Mouse (Mus musculus) heart, adult 8-10 months (tissue): ENCODE results near the gene Colgalt2. TPM values are rescaled to one million over a fixed set of nuclear protein-coding genes. Genes with fewer than 3 reads are reported as not detected.
"Not testable (repeated sequence)": the region's sequence is repeated elsewhere in the genome, so short reads cannot be mapped to it uniquely, and the experiment has no call there.

Experiments used
- DNase-seq: peaks from one replicate; pipeline ENCODE4 v3.0.0; 2022; ENCODE audit warnings: low spot score
- total RNA-seq, 4 experiments: library from RNA; stranded (reverse); gene quantifications; 2 replicates each; pipeline ENCODE4 v1.2.4; 2022

The Colgalt2 gene
- 1 to 10 TPM; 2.6 to 3.2 (median 2.7) TPM for total RNA-seq

GRCm38 (mm10) chr1:152399790-152400555 lies at the start of gene Colgalt2:
Colgalt2 (plus strand) TSS chr1:152399830.
- peak; percentile 47 for DNase-seq

GRCm38 (mm10) chr1:152356721-152357120 lies 42.9 kb upstream of the Colgalt2 start:
- DNase-seq = peak; percentile 24

GRCm38 (mm10) chr1:152368311-152369088 lies 31.1 kb upstream of the Colgalt2 start:
- DNase-seq = no peak

GRCm38 (mm10) chr1:152369139-152369538 lies 30.5 kb upstream of the Colgalt2 start:
- DNase-seq = peak; percentile 67

- DNase-seq = no peak
Observed at GRCm38 (mm10) chr1:152378311-152378710, 21.3 kb upstream of the Colgalt2 start.

GRCm38 (mm10) chr1:152384589-152384988 lies 15.0 kb upstream of the Colgalt2 start:
- no peak for DNase-seq

GRCm38 (mm10) chr1:152385693-152386092 lies 13.9 kb upstream of the Colgalt2 start:
- not testable (repeated sequence) for DNase-seq

- peak; percentile 85 for DNase-seq
Observed at GRCm38 (mm10) chr1:152386188-152386835, 13.3 kb upstream of the Colgalt2 start, which contains the start of gene Tsen15. Tsen15 (minus strand) TSS chr1:152386688.

- DNase-seq = no peak
Observed at GRCm38 (mm10) chr1:152389271-152389670, 10.4 kb upstream of the Colgalt2 start.

- DNase-seq = no peak
Observed at GRCm38 (mm10) chr1:152394137-152394536, 5.5 kb upstream of the Colgalt2 start.

GRCm38 (mm10) chr1:152394956-152395515 lies 4.6 kb upstream of the Colgalt2 start:
- DNase-seq = no peak

- DNase-seq = no peak
Observed at GRCm38 (mm10) chr1:152398708-152399107, 922 bp upstream of the Colgalt2 start.

GRCm38 (mm10) chr1:152400556-152401540 lies 1.2 kb downstream of the Colgalt2 start:
- peak; percentile 21 for DNase-seq

- no peak for DNase-seq
Observed at GRCm38 (mm10) chr1:152407021-152407946, 7.7 kb downstream of the Colgalt2 start.

GRCm38 (mm10) chr1:152409356-152409755 lies 9.7 kb downstream of the Colgalt2 start:
- no peak for DNase-seq

- DNase-seq = no peak
Observed at GRCm38 (mm10) chr1:152410657-152411056, 11.0 kb downstream of the Colgalt2 start.

GRCm38 (mm10) chr1:152413116-152413515 lies 13.5 kb downstream of the Colgalt2 start:
- DNase-seq = no peak

- DNase-seq = no peak
Observed at GRCm38 (mm10) chr1:152413961-152414360, 14.3 kb downstream of the Colgalt2 start.

- DNase-seq = peak; percentile 42
Observed at GRCm38 (mm10) chr1:152414451-152414850, 14.8 kb downstream of the Colgalt2 start.
